Mouse (Mus musculus): ENCODE results near the gene Nfe2l3. TPM values are rescaled to one million over a fixed set of nuclear protein-coding genes. Genes with fewer than 3 reads are reported as not detected.

The Nfe2l3 gene
- total RNA-seq, 1 experiment from 2014 or later, result 0.96 TPM

DNA sequence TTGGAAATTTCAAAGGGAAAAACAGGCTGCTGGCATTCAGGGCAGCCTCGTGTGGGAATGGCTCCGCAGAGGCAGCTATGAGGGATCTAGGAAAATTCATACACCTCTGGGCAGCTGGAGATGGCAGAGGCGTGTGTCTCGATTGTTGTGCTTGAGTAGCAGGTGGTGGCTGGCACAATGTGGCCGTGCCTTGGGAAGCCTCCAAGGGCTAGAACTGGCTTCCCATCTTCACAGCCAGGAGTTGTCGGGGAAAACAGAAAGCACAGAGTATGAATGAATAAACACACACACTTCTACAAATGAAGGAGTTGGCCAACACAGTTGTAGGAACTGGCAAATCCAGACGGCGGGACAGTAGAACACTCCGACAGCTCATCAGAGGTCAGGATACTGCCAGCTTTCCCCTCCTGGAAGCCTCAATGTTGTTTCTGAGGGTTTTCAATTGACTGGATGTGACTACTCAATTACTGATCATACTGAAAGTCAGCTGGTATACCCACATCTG lies 6.4 kb downstream of the Nfe2l3 start:
- no peak for ATAC-seq (replicated peaks; ENCODE audit: low read depth, poor library complexity, severe bottlenecking)

DNA sequence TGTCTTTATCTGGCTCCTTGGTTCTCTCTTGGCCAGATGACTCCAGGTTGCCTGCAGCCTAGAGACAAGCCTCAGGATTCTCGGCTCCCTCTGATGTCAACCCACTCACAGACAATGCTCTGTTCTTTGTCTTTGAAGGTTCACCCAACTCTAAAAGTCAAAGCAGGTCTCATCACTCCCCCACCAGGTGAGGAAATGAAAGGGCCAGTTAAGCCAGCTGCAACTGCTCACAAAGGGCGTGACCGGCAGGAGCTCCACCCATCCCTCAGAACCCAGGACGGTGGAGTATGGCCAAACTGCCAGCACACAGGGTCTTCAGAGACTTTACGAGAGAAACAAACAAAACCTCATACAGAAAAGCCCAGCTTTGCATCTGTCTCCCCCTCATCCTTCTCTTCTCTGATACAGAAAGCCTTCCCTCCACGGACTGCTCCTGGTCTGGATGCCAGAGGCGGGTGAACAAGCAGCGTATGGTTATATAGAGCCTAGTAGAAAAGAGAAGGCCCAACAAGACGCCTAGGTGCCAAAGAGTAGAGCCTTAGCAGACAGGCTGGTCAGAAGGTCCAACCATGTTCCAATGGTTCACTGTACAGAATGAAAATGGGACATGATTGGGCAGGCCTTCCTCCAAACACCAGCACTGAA lies 9.8 kb downstream of the Nfe2l3 start:
- ATAC-seq (replicated peaks; ENCODE audit: low read depth, poor library complexity, severe bottlenecking), result 0 out of 2 replicates have a peak, but pooled peaks have one; percentile 22

DNA sequence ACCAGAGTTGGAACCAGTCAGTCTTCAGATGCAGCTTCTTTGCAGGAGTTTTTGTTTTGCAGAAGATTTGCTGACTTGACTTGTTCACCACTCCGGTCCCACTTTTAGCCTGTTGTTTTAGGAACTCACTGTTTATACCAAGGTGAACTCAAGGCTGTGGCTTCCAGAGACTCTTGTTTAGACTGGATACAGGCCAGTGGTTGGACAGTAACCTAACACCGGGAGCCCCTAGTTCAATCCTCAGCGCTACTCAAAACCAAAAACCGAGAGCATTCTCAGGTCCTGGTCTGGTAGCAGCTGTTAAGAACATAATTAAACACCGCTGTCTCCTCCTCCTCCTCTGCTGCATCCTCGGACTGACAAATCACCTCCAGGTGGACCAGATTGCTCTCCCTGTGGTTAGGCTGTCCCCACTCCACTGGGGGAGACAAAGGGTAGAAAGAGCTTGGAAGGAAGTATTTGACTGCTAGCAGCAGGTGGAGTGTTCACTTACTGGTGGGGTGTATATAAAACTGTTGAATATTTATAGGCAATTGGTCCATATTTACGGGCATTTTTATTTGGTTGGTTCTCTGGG lies 20.5 kb downstream of the Nfe2l3 start:
- no peak for ATAC-seq (replicated peaks; ENCODE audit: low read depth, poor library complexity, severe bottlenecking)

DNA sequence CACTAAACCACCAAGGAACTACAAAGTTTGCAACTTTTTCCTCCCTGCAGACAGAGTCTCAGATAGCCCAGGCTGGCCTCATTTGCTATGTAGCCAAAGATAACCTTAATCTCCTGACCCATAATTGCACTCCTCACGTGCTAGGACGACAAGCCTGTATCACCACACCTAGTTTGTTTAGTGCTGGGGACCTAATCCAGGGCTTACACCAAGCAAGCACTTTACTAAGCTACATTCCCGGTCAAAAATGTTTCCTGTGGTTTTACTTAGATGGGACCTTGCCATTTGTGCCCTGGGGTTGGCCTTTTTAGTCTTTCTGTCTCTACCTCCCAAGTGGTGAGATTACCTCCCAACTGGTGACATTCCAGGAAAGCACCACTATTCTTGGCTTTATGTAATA lies 22.5 kb downstream of the Nfe2l3 start:
- no peak for ATAC-seq (replicated peaks; ENCODE audit: low read depth, poor library complexity, severe bottlenecking)

DNA sequence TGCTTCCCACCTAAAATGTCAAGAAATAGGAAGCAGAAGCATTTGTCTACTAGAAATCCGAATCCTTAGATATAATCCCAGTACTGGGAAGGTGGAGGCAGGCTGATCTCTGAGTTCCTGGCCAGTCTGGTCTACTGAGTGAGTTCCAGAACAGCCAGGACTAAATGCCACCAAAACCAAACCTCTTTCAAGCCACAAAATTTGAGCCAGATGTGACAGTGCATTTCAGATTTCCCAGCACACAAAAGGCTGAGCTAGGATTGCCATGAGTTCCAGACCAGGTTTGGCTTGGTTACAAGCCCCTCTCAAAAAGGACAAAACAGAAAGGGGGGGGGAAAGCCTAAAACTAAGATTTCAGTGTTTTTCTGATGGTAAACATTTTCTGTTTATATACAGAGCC lies 23.7 kb downstream of the Nfe2l3 start:
- ATAC-seq (replicated peaks; ENCODE audit: low read depth, poor library complexity, severe bottlenecking), result no peak

DNA sequence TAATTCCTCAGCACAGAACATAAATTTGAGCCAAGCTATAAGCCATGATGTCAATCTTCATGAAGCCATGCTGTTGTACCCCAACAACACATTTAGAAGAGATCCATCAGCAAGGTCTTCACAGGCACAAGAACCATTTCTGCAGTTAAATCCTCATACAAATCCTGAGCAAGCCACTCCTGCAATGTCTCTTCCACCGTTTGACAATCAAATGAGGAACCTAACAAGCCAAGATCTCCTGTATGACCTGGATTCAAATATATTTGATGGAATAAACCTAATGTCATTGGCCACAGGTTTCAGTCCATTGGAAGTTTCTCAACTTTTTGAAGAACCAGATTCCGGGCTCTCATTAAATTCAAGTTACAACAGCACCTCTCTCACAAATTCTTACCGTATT lies 24.8 kb downstream of the Nfe2l3 start:
- ATAC-seq (replicated peaks; ENCODE audit: low read depth, poor library complexity, severe bottlenecking), result no peak

DNA sequence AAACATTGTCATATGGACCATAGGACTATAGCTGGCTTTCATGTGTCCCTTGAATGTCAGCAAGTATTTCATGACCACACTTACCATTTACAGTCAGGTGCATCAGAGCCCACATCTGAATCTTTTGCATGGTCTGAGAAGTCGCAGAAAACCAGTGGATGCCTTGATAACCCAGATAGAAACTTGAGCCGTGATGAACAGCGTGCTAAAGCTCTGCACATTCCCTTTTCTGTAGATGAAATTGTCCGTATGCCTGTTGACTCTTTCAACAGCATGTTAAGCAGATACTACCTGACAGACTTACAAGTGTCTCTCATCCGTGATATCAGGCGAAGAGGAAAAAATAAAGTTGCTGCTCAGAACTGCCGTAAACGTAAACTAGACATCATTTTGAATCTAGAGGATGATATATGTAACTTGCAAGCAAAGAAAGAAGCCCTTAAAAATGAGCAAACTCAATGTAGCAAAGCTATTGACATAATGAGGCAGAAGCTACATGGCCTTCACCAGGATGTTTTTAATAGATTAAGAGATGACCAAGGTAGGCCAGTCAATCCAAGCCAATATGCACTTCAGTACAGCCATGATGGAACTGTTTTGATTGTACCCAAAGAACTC lies 25.4 kb downstream of the Nfe2l3 start:
- ATAC-seq (replicated peaks; ENCODE audit: low read depth, poor library complexity, severe bottlenecking), result no peak

DNA sequence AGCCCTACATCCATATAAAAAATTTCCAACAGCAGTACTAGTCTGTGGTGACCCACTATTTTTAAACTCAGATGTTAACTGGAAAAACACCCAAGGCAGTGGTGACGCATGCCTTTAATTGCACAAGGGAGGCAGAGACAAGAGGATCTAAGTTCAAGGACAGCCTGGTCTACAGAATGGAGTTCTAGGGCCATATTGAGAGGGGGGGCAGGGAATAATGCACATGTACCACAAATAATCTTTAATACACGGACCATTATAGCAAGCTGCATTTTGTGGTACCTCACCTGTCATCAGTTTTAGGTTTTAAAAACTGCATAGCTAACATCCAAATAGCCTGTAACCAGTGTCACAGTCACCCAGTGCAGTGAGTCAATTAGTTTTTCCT lies 26.4 kb downstream of the Nfe2l3 start:
- ATAC-seq (replicated peaks; ENCODE audit: low read depth, poor library complexity, severe bottlenecking), result no peak

DNA sequence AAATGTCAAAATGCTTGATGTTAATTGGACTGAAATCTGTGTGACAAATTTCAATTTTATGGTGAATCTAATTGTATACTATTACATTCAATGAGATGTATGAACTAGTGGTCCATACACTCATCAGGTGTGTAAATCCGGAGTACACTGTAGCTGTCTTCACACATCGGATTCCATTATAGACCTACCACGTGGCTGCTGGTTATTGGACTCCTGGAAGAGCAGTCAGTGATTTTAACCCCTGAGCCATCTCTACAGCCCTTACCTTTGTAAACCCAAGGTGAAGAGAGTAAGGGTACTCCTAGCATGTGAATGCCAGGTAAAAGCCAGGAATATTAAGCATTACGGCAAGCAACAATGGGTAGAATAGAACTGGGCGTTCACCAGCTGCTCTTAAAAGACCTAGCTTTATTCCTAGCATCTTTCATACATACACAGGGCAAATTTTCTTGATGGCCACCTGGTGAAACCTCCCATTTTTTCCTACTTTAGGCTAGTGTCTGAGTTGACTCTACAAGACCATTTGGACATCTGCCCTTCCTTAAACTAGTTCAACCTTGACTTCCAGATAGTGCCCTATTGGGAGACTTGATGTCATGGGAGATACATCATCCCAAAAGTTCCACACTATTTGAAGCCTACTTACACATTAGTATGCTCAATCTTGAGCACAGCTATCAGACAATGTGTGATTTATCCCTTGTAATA lies 27.0 kb downstream of the Nfe2l3 start:
- ATAC-seq (replicated peaks; ENCODE audit: low read depth, poor library complexity, severe bottlenecking), result no peak

DNA sequence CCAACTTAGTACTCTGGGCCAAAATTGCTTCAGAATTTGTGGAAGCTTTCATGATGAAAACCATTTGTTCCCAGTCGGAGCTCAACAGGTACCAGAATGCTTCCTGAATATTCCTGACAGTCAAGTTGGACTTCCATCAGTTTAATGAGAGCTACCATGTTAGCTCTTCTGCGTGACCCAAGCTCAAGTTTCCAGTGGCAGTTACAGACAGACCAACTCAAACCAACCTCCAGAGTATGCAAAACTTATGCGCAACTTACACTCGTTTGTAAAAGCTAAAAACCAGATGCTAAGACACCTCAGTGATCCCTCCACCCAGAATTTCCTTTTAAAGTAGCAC lies 27.5 kb downstream of the Nfe2l3 start:
- ATAC-seq (replicated peaks; ENCODE audit: low read depth, poor library complexity, severe bottlenecking), result no peak

DNA sequence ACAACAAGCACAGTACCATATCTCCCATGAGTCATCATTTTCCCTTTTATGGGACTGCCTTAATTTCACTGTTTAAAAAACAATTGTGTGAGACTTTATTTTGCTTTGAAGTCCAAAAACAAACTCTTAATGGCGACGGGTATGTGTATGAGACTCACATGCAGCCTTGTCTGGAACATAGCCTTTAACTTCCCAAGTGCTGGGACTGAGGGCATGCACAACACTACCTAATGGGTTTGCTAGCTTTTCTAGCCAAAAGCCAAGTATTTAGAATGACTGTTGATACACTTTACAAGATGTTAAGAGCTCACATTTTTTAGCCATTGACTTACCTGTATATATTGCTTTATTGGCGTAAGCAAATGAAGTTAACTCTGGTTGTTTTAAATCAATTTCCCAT lies 27.9 kb downstream of the Nfe2l3 start:
- no peak for ATAC-seq (replicated peaks; ENCODE audit: low read depth, poor library complexity, severe bottlenecking)

DNA sequence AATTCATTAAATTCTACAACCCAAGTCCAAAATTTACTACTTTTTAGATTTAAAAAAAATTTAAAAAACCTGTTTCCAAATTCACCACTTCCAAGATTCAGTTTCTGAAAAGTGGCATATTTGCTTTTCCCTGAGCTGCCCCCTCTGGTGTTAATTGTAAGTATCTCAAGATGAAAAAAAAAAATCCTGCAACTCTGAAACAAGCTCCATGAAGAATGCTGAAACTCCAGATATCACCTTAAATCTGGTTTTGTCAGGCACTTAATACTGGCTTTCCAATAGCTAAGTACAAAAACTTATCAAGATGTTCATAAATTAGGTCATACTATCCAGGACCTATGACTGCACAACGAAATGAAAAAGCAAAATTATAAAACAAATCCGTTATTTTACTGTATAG lies 35.2 kb downstream of the Nfe2l3 start:
- ATAC-seq (replicated peaks; ENCODE audit: low read depth, poor library complexity, severe bottlenecking), result no peak

DNA sequence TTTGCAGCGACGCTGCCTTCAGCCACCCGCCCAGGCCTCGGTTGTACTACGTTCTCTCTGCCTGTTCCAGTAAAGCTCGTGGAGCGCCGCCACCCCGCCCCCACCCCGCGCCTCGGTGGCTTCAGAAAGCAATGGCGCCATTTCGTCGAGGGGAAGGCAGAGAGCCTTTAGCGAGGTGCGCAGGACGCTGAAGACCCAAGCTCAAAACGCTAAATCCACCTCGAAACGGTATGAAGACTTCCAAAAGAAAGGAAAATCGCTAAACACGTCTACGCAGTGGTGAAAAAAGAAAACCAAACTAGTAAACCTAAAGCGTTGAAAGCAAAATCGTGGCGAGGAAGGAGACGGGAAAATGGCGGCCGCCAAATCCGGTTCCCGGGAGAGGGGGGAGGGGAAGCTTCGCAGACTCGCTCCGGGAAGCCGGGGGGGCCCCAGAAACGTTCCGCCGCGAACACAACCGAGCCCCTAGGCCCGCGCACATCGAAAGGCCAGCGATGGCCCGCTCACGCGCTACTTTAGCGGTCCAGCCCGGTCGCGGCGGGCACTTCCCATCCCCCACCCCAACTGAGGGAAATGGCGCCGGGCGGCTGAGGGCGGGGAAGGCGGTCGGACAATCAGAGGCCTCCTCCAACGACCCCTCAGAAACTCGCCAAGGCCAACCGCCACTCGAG lies 36.6 kb downstream of the Nfe2l3 start:
- peak; percentile 30 for ATAC-seq (replicated peaks; ENCODE audit: low read depth, poor library complexity, severe bottlenecking)

DNA sequence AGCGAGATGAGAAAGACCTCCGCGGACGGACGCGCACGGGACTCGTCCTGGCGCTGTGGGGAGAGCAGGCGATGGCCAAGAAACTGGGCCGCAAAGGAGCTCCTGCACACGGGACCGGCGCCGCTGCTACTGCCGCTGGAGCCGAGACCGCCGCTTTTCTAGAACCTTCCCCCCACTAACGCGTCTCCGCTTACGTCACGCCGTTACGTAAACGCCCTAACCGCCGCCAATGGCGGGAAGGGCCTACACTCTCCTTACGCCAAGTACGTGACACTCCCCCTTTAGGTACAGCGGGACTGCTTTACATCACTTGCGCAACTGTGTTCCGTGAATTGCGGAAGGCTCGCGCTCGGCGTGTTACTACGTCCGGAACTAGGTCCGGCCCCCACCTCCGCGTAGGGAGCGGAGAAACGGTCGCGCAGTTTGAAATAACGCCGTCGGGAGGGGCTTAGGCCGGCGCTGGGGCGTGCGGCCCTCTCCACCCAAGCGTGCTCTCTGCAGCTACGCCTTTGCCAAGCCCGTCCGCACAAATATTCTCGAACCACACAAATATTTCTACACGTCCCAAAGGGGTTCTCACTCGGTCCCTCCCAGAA lies 37.3 kb downstream of the Nfe2l3 start, which contains the start of gene Hnrnpa2b1:
Hnrnpa2b1 (minus strand) TSS at position 180 of the 596 bp plus-strand sequence.
- peak; percentile 76 for ATAC-seq (replicated peaks; ENCODE audit: low read depth, poor library complexity, severe bottlenecking)

DNA sequence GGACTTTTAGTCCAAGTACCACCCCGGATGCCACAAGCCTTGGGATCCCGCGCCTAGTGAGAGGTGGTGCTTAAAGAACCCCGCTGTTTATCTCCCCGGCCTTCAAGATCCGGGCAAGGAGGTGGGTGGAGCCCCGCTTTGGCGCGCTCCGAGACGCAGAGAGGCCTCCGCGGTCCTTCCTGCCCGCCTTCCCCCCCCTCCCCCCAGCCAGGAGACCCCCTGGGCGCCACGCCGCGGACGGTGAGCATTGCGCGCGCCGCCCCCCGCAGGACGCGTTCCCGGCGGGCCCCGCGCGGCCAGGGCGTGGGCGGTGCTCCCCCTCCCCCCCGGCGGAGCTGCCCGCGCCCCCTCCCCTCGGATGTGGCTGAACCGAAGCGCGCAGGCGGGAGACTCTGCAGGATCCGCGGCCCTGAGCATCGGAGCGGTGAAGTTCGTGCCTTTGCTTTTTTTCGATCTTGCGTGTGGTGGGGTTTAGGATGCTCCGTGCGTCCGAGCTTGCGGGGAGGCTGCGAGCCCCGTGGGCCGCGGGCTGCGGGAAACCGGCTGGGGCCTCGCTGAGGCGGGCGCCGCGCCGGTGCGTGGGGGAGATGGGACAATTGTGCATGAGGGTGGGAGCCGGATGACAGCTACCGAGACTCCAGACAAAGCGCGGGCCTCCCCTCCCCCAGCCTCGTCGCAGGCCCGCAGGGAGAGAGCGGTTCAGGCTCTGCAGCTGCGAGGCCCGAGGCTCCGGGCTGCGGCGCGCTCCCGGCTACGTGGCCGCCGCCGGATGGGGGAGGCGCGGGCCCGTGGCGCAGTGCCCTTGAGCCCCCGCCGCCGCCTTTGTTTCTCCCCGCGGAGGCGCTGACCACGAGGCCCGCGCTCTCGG lies 38.1 kb downstream of the Nfe2l3 start, which contains the start of gene Cbx3:
Cbx3 (plus strand) TSS at position 50 of the 868 bp plus-strand sequence.
- ATAC-seq (replicated peaks; ENCODE audit: low read depth, poor library complexity, severe bottlenecking), result peak; percentile 53

DNA sequence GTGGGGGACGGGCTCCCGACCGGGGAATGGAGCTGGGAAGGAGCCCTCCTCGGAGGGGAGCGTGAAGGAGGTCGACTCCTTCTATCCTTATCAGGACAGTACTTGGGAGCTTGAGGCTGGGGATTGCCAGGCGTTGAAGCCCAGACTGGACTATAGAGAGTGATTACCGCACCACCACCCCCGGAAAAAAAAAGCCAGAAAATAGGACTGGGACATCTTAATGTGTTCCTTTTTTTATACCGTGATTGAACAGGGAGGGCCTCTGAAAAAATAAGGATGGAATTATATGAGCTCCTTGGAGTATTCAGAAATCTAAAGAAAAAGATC lies 38.7 kb downstream of the Nfe2l3 start:
- no peak for ATAC-seq (replicated peaks; ENCODE audit: low read depth, poor library complexity, severe bottlenecking)

DNA sequence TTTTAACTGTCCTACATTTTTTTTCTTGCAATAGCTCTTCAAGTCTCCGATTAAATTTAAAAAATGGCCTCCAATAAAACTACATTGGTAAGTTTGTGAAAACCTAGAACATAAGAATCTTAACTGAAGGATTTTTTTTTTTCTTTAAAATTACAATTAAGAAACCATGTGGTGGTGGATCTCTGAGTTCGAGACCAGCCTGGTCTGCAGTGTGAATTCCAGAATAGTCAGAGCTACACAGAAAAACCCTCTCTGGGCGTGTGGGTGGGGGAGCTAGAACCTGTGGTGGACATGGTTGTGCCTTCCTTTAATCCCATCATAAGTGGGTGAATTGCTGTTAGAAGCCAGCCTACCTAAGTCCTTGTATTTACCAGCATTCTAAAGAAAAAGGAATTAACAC lies 39.3 kb downstream of the Nfe2l3 start:
- ATAC-seq (replicated peaks; ENCODE audit: low read depth, poor library complexity, severe bottlenecking), result no peak

DNA sequence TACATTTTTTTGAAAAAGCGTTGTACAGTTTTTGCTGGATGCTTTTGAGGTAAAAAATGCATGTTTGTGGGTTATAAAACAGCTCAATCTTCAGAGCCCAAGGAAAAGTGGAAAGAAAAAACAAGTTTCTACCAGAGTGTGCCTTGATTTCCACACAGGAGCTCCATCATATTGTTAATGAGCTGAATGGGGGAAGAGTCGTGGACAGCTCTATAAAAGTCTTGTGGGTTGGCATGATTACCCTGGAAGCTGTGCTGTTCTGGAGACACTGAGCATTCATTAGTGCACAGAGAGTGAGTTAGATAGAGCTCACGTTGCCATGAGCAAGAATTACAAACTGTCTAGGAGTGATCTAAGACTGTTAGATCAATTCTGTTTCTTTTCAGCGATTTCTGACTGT lies 39.7 kb downstream of the Nfe2l3 start:
- ATAC-seq (replicated peaks; ENCODE audit: low read depth, poor library complexity, severe bottlenecking), result no peak

DNA sequence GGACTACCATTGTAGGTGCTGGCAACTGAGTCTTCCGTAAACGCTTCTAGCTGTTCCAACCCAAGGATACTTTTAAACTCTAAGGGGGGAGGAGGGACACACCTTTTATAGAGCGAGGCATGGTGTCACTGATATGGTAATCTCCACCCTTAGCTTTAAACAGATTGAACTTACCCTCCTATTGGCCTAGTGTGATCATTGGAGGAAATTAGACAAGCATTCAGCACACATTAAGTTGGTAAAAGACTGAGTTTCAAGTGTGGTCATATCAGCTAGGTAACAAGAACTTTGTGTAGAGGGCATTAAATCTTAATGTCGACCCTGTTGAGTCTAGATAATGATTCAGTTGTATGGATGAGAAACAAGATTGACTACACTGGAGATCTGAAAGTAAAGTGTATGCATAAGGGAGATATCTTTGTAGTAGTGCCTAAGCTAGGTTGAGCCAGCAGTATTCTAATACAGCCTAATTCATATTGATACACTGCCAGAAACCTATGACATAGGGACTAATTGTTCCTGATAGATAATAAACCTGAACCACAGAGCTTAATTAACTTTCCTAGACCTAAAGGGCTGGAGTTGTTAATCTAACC lies 46.8 kb downstream of the Nfe2l3 start:
- peak; percentile 77 for ATAC-seq (replicated peaks; ENCODE audit: low read depth, poor library complexity, severe bottlenecking)
